In the genomic region with DNA sequence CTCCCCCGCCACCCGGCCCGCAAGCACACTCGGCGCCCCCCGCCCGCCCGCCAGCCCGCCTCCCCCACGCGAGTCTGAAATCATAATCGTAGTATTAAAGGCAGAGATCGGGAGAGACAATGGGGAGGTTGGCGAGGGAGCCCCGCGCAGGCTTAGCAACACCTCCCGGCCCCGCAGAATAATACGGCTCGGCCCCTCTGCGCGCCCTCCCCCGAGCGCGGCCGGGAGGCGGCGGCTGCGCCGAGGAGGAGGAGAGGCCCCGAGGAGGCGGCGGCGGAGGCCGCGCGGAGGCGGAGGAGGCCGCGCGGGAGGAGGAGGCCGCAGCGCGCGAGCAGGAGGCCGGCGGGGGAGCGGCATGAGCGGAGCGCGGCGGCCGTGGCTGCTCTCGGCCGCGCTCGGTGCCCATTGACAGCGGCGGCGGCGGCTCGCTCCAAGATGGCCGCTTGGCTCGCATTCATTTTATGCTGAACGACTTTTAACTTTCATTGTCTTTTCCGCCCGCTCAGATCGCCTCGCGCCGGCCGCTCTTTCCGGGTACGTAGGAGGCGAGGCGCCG, we compare ENCODE assay signal across 8 mouse cellular contexts. TPM values are rescaled to one million over a fixed set of nuclear protein-coding genes. Genes with fewer than 3 reads are reported as not detected.
A peak's percentile ranks its signal among the peaks of the same experiment; 100 is the strongest.
DNase-seq lines count a peak whose midpoint lies in the region; ATAC-seq and TF ChIP-seq lines count a peak whose summit lies in the region.

Gene Bmi1 (plus strand): TSS at position 83 of the 556 bp plus-strand sequence.

- peak; percentile 77 for DNase-seq in retina, embryonic 14.5 days (ENCODE audit: low spot score)
- DNase-seq in retina, postnatal 1 day = no peak
- DNase-seq in embryonic facial prominence, embryonic 11.5 days (ENCODE audit: low spot score) = peak; percentile 70
- DNase-seq in heart, adult 18-20 months = peak; percentile 79 to 82
- peak; percentile 55 to 84 for DNase-seq in spleen, postnatal 4 days (ENCODE audit: low spot score in 2 of 2)

- peak; percentile 18; the same call in 1 of the 2 replicates for TF ChIP-seq CTCF in intestine, postnatal 0 days (IDR thresholded peaks at IDR 0.05; ENCODE audit: low read depth)

- H3K4me3 ChIP-seq in embryonic facial prominence, embryonic 11.5 days (ENCODE audit: low read depth, low read length) = peak within 1 kb of the TSS; percentile 81
- peak within 1 kb of the TSS; percentile 79 for H3K4me3 ChIP-seq in intestine, postnatal 0 days (ENCODE audit: low read depth, low read length)
- peak within 1 kb of the TSS; percentile 83 for H3K4me3 ChIP-seq in limb, embryonic 13.5 days
- H3K4me3 ChIP-seq in midbrain, embryonic 13.5 days (replicated peaks) = peak within 1 kb of the TSS; percentile 89

- no peaks in the 10 kb centered on the region for H3K9me3 ChIP-seq in embryonic facial prominence, embryonic 11.5 days (replicated peaks; ENCODE audit: control insufficient read depth, low read length)
- H3K9me3 ChIP-seq in intestine, postnatal 0 days (ENCODE audit: control insufficient read depth) = no peaks in the 10 kb centered on the region
- H3K9me3 ChIP-seq in limb, embryonic 13.5 days = no peaks in the 10 kb centered on the region
- H3K9me3 ChIP-seq in midbrain, embryonic 13.5 days = no peaks in the 10 kb centered on the region

- peak within 1 kb of the TSS; percentile 85 for H3K27ac ChIP-seq in embryonic facial prominence, embryonic 11.5 days (replicated peaks; ENCODE audit: low read depth, low read length)
- peak within 1 kb of the TSS; percentile 95 for H3K27ac ChIP-seq in intestine, postnatal 0 days (ENCODE audit: low read depth, low read length)
- H3K27ac ChIP-seq in limb, embryonic 13.5 days = peak within 1 kb of the TSS; percentile 88
- peak within 1 kb of the TSS; percentile 98 for H3K27ac ChIP-seq in midbrain, embryonic 13.5 days

- peaks cover 8% of the 10 kb centered on the region for H3K27me3 ChIP-seq in embryonic facial prominence, embryonic 11.5 days (ENCODE audit: control insufficient read depth, insufficient read depth, low read length)
- peaks cover 24% of the 10 kb centered on the region for H3K27me3 ChIP-seq in intestine, postnatal 0 days (replicated peaks; ENCODE audit: control insufficient read depth, insufficient read depth, low read length)
- peaks cover 26% of the 10 kb centered on the region for H3K27me3 ChIP-seq in limb, embryonic 13.5 days
- H3K27me3 ChIP-seq in midbrain, embryonic 13.5 days = peaks cover 51% of the 10 kb centered on the region

- peak within 1 kb of the TSS; percentile 93 for H3K9ac ChIP-seq in embryonic facial prominence, embryonic 11.5 days (replicated peaks; ENCODE audit: low read length)
- H3K9ac ChIP-seq in intestine, postnatal 0 days (ENCODE audit: low read depth, low read length) = peak within 1 kb of the TSS; percentile 88
- peak within 1 kb of the TSS; percentile 89 for H3K9ac ChIP-seq in limb, embryonic 13.5 days
- peak within 1 kb of the TSS; percentile 96 for H3K9ac ChIP-seq in midbrain, embryonic 13.5 days (replicated peaks)

- no peaks in the 10 kb centered on the region for H3K36me3 ChIP-seq in embryonic facial prominence, embryonic 11.5 days (replicated peaks; ENCODE audit: control insufficient read depth, insufficient read depth, low read depth, low read length)
- no peaks in the 10 kb centered on the region for H3K36me3 ChIP-seq in intestine, postnatal 0 days (ENCODE audit: control insufficient read depth, insufficient read depth)
- H3K36me3 ChIP-seq in limb, embryonic 13.5 days = no peaks in the 10 kb centered on the region
- H3K36me3 ChIP-seq in midbrain, embryonic 13.5 days = no peaks in the 10 kb centered on the region

- ATAC-seq in embryonic facial prominence, embryonic 11.5 days (replicated peaks; ENCODE audit: insufficient number of reproducible peaks, low FRiP score, low TSS enrichment, low read depth) = peak; percentile 68
- ATAC-seq in intestine, postnatal 0 days = peak; percentile 61
- peak; percentile 68 for ATAC-seq in limb, embryonic 13.5 days (ENCODE audit: low FRiP score, low read depth)
- peak; percentile 76 for ATAC-seq in midbrain, embryonic 13.5 days

- H3K4me1 ChIP-seq in embryonic facial prominence, embryonic 11.5 days (ENCODE audit: control insufficient read depth, insufficient read depth, low read length) = no peaks in the 10 kb centered on the region
- peaks cover 7% of the 10 kb centered on the region for H3K4me1 ChIP-seq in intestine, postnatal 0 days (replicated peaks; ENCODE audit: control insufficient read depth, insufficient read depth, low read length)
- H3K4me1 ChIP-seq in limb, embryonic 13.5 days = peaks cover 38% of the 10 kb centered on the region
- H3K4me1 ChIP-seq in midbrain, embryonic 13.5 days (replicated peaks) = peaks cover 51% of the 10 kb centered on the region

- under 1% methylated on average over 37 of the region's 77 CpGs for WGBS in embryonic facial prominence, embryonic 11.5 days
- WGBS in intestine, postnatal 0 days = under 1% methylated on average over 58 of the region's 77 CpGs
- WGBS in limb, embryonic 13.5 days = 2% methylated on average over 57 of the region's 77 CpGs
- WGBS in midbrain, embryonic 13.5 days = under 1% methylated on average over 55 of the region's 77 CpGs

- H3K4me2 ChIP-seq in embryonic facial prominence, embryonic 11.5 days (ENCODE audit: low read depth, low read length) = peak within 1 kb of the TSS; percentile 83
- peak within 1 kb of the TSS; percentile 88 for H3K4me2 ChIP-seq in intestine, postnatal 0 days (replicated peaks; ENCODE audit: low read depth)
- H3K4me2 ChIP-seq in limb, embryonic 13.5 days (replicated peaks) = peak within 1 kb of the TSS; percentile 80
- H3K4me2 ChIP-seq in midbrain, embryonic 13.5 days (replicated peaks) = peak within 1 kb of the TSS; percentile 85

RNA-seq across cellular contexts. Expression of gene Bmi1, which starts in this region (rescaled TPM):
- 43.8 and 49.9 TPM in 2 replicates for polyA plus RNA-seq in embryonic facial prominence, embryonic 11.5 days (2014; fragmentation: Nextera tagmentation; extraction: Ambion mirVana)
- 10 to 100 TPM; 59.2 to 63.0 TPM for total RNA-seq in heart, adult 18-20 months (2021)
- polyA plus RNA-seq in intestine, postnatal 0 days (2015; fragmentation: Nextera tagmentation; extraction: Ambion mirVana) = 9.9 and 10.3 TPM in 2 replicates
- polyA plus RNA-seq in limb, embryonic 13.5 days (2015; fragmentation: Nextera tagmentation; extraction: Ambion mirVana) = 23.3 and 23.7 TPM in 2 replicates
- polyA plus RNA-seq in midbrain, embryonic 13.5 days (2015; fragmentation: Nextera tagmentation; extraction: Ambion mirVana) = 33.9 and 34.2 TPM in 2 replicates
